Mouse (Mus musculus) erythroid progenitor cell, adult 5-6 weeks (primary cell): Measurements from ENCODE around the gene Nxph4. TPM values are rescaled to one million over a fixed set of nuclear protein-coding genes. Genes with fewer than 3 reads are reported as not detected.

Experiments used
- ATAC-seq: replicated peaks from 2 replicates; pipeline ENCODE4 v1.8.0; 2016; ENCODE audit warnings: moderate number of reproducible peaks, mild to moderate bottlenecking, moderate TSS enrichment, inconsistent platforms; ENCODE audit not compliant: poor library complexity, low FRiP score, severe bottlenecking
- total RNA-seq, 2 experiments: library from RNA; stranded (forward) in 1 of 2; stranded (reverse) in 1 of 2; fragments of 150-400 nt in 1 of 2; fragments of 186-747, 209-891 nt in 1 of 2; gene quantifications; 2 replicates each; pipeline versions ENCODE4 v1.2.3 to v1.2.4; 2015 to 2017; ENCODE audit warnings: low replicate concordance in 2 of 2

Gene Nxph4
- total RNA-seq, 2 experiments from 2014 or later, result not detected

- ATAC-seq, result no peak
Observed at GRCm38 (mm10) chr10:127544375-127544774, 10.0 kb upstream of the Nxph4 start.

GRCm38 (mm10) chr10:127543916-127544315 is 9.6 kb upstream of the Nxph4 start:
- no peak for ATAC-seq

GRCm38 (mm10) chr10:127542720-127543119 is 8.4 kb upstream of the Nxph4 start:
- no peak for ATAC-seq

- ATAC-seq, result no peak
Observed at GRCm38 (mm10) chr10:127542084-127542483, 7.7 kb upstream of the Nxph4 start.

- ATAC-seq, result no peak
Observed at GRCm38 (mm10) chr10:127541510-127541909, 7.2 kb upstream of the Nxph4 start.

- ATAC-seq, result peak; percentile 75
Observed at GRCm38 (mm10) chr10:127537854-127538583, 3.7 kb upstream of the Nxph4 start.

- no peak for ATAC-seq
Observed at GRCm38 (mm10) chr10:127536586-127537314, 2.4 kb upstream of the Nxph4 start.

- ATAC-seq, result no peak
Observed at GRCm38 (mm10) chr10:127534929-127535384, 598 bp upstream of the Nxph4 start.

GRCm38 (mm10) chr10:127531548-127531947 is 2.8 kb downstream of the Nxph4 start:
- no peak for ATAC-seq

- no peak for ATAC-seq
Observed at GRCm38 (mm10) chr10:127530945-127531344, 3.4 kb downstream of the Nxph4 start.

- no peak for ATAC-seq
Observed at GRCm38 (mm10) chr10:127527481-127527880, 6.9 kb downstream of the Nxph4 start.

GRCm38 (mm10) chr10:127526681-127527080 is 7.7 kb downstream of the Nxph4 start:
- no peak for ATAC-seq

GRCm38 (mm10) chr10:127526048-127526447 is 8.3 kb downstream of the Nxph4 start:
- ATAC-seq, result no peak

- ATAC-seq, result no peak
Observed at GRCm38 (mm10) chr10:127524646-127525255, 9.6 kb downstream of the Nxph4 start.

- peak; percentile 57 for ATAC-seq
Observed at GRCm38 (mm10) chr10:127522088-127522581, 12.2 kb downstream of the Nxph4 start, which contains the start of gene Shmt2. Gene Shmt2 (minus strand): TSS chr10:127522444.

- ATAC-seq, result peak; percentile 59
Observed at GRCm38 (mm10) chr10:127521611-127522080, 12.7 kb downstream of the Nxph4 start.

- ATAC-seq, result no peak
Observed at GRCm38 (mm10) chr10:127520714-127521357, 13.5 kb downstream of the Nxph4 start.

GRCm38 (mm10) chr10:127519903-127520713 is 14.3 kb downstream of the Nxph4 start:
- ATAC-seq, result no peak
